ENCODE assay signal across 8 mouse cellular contexts in the genomic region with DNA sequence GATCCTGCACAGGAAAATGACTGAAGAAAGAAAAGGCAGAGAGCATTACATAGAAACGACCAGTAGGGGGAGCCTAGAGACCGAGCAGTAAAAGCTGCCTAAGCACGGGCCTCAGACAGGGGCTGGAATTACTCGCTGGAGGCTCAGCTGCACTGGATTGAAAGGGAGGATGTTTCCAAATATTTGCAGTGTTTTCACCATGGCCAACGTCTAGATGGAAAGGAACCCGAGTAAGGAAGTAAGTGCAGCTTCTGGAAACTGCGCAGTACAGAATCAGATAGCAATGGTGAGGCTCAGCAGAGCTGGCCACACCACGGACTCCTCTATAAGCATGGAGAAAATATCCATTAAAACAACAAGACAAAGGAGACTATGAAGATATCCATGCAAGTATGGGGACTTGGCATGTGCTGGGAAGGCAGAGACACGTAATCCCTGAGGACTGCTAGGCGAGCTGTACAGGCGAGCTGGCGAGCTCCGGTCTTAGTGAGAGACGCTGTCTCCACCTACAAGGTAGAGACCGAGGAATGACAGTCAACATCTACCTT.
DNase-seq lines count a peak whose midpoint lies in the region; ATAC-seq and TF ChIP-seq lines count a peak whose summit lies in the region.

No protein-coding gene starts in this region.

- 49% methylated on average over 15 of the region's 15 CpGs for WGBS in liver, embryonic 13.5 days (ENCODE audit: insufficient replicate concordance)
- 56% methylated on average over 15 of the region's 15 CpGs for WGBS in neural tube, embryonic 11.5 days

- H3K4me2 ChIP-seq in liver, embryonic 13.5 days: no peak overlapping the region
- no peak overlapping the region for H3K4me2 ChIP-seq in neural tube, embryonic 11.5 days (ENCODE audit: low read depth)

- peak; percentile 69 for DNase-seq in ES-CJ7 (ENCODE audit: low read depth, low spot score)
- peak; percentile 4 for DNase-seq in c-Kit-negative CD71-positive TER-119-positive erythroid progenitor cells, embryonic 14.5 days (ENCODE audit: low read depth, low spot score)
- peak; percentile 77 to 85 for DNase-seq in heart, postnatal 10 days
- peak; percentile 57 to 70 for DNase-seq in kidney, postnatal 25 days
- peak; percentile 3 for DNase-seq in liver, embryonic 13.5 days
- DNase-seq in neural tube, embryonic 11.5 days (ENCODE audit: low spot score): peak; percentile 65

- no peak overlapping the region for H3K27ac ChIP-seq in liver, embryonic 13.5 days
- no peak overlapping the region for H3K27ac ChIP-seq in neural tube, embryonic 11.5 days (ENCODE audit: low read depth, low read length)
- no peak overlapping the region for H3K27ac ChIP-seq in testis, adult 2 months (ENCODE audit: control insufficient read depth, insufficient read depth, low read depth, low read length)

- H3K36me3 ChIP-seq in liver, embryonic 13.5 days: no peaks in the 10 kb centered on the region
- H3K36me3 ChIP-seq in neural tube, embryonic 11.5 days (ENCODE audit: control insufficient read depth, insufficient read depth, low read length): no peaks in the 10 kb centered on the region
- H3K36me3 ChIP-seq in testis, adult 2 months (ENCODE audit: control insufficient read depth, insufficient read depth, low read length): no peaks in the 10 kb centered on the region

- no peaks in the 10 kb centered on the region for H3K27me3 ChIP-seq in liver, embryonic 13.5 days
- no peaks in the 10 kb centered on the region for H3K27me3 ChIP-seq in neural tube, embryonic 11.5 days (ENCODE audit: control insufficient read depth, insufficient read depth, low read length)
- H3K27me3 ChIP-seq in testis, adult 2 months (ENCODE audit: control insufficient read depth, insufficient read depth, low read length): no peaks in the 10 kb centered on the region

- no peak overlapping the region for H3K9ac ChIP-seq in liver, embryonic 13.5 days
- no peak overlapping the region for H3K9ac ChIP-seq in neural tube, embryonic 11.5 days (ENCODE audit: low read length)

- H3K4me1 ChIP-seq in liver, embryonic 13.5 days (replicated peaks): no peaks in the 10 kb centered on the region
- no peaks in the 10 kb centered on the region for H3K4me1 ChIP-seq in neural tube, embryonic 11.5 days (ENCODE audit: control insufficient read depth, insufficient read depth, low read length)
- no peaks in the 10 kb centered on the region for H3K4me1 ChIP-seq in testis, adult 2 months (ENCODE audit: control insufficient read depth, insufficient read depth, low read length)

- no peak overlapping the region for H3K4me3 ChIP-seq in liver, embryonic 13.5 days (replicated peaks)
- no peak overlapping the region for H3K4me3 ChIP-seq in neural tube, embryonic 11.5 days (ENCODE audit: low read depth, low read length)
- H3K4me3 ChIP-seq in testis, adult 2 months (ENCODE audit: control insufficient read depth, low read depth, low read length): no peak overlapping the region

- TF ChIP-seq CTCF in testis, adult 2 months (IDR thresholded peaks at IDR 0.05; ENCODE audit: control insufficient read depth, insufficient read depth, insufficient replicate concordance, low read depth, low read length): peak; percentile 66; the same call in 1 of the 2 replicates

- no peak for TF ChIP-seq POLR2A in testis, adult 2 months (IDR thresholded peaks at IDR 0.05; ENCODE audit: control insufficient read depth, low read depth, low read length)

- ATAC-seq in erythroid progenitor cell, adult 5-6 weeks (replicated peaks; ENCODE audit: low FRiP score, poor library complexity, severe bottlenecking): peak; percentile 72
- peak; percentile 50; the same call in 1 of the 2 replicates for ATAC-seq in liver, embryonic 13.5 days (ENCODE audit: low read depth)
- ATAC-seq in neural tube, embryonic 11.5 days (ENCODE audit: insufficient read depth, low FRiP score, low TSS enrichment): peak; percentile 77

- intact Hi-C loops in heart, postnatal 10 days (cut with DNase I): loop anchor here (1.0 to 10.0 kb wide), 4 partner anchors 304 to 793 kb away; no protein-coding TSS in a partner anchor

- H3K9me3 ChIP-seq in liver, embryonic 13.5 days (replicated peaks): no peaks in the 10 kb centered on the region
- no peaks in the 10 kb centered on the region for H3K9me3 ChIP-seq in neural tube, embryonic 11.5 days (ENCODE audit: control insufficient read depth, low read length)

Comparison
In these comparisons a context has a peak if more than half of its experiments do, and no peak if none do; other contexts are left out.
1. DNase-seq: peak in every context shown above with its lines; median percentile 81 in heart, postnatal 10 days; 69 in ES-CJ7; 65 in neural tube, embryonic 11.5 days; 64 in kidney, postnatal 25 days; 4 in c-Kit-negative CD71-positive TER-119-positive erythroid progenitor cells, embryonic 14.5 days; 3 in liver, embryonic 13.5 days.